Comparison of ENCODE assay signal across 40 mouse cellular contexts in the genomic region with DNA sequence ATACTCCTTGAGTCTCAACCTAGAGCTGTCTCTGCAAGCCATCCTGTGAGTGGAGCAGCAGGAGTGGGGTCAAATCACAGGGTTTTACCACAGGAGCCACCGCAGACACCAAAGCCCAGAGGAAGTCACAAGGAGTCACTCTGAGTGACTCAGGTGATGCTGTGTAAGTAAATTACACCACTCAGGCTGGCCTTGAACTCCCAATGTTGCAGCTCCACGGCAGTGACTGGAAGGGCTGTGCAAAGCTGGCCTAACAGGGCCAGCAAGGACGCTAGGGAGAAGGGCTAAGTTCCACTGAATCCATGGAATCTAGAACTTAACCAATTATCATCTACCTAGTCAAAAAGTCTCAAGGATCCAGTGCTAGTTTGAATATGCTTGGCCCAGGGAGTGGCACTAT. TPM values are rescaled to one million over a fixed set of nuclear protein-coding genes. Genes with fewer than 3 reads are reported as not detected.
"Had no signal": no experiment of that assay in that cellular context is flagged by ENCODE, and none has a peak within 500 bp of the region (broad histone marks: within the 10 kb centered on the region; RNA-seq: fewer than 3 reads in every experiment).

No protein-coding gene starts in this region.

- H3K9ac ChIP-seq: heart, embryonic 13.5 days; heart, embryonic 15.5 days; hindbrain, embryonic 13.5 days; hindbrain, embryonic 15.5 days; kidney, embryonic 15.5 days; limb, embryonic 13.5 days; limb, embryonic 15.5 days had no signal

- DNase-seq: gastrocnemius, postnatal 14 days; gastrocnemius, postnatal 36 days; heart, adult 11 months; heart, adult 2 months; heart, postnatal 14 days; heart, postnatal 36 days; kidney, adult 11 months; kidney, adult 2 months; kidney, adult 9 months; kidney, postnatal 14 days; kidney, postnatal 36 days; layer of hippocampus, adult 9-11 months; layer of hippocampus, postnatal 36 days; left cerebral cortex, postnatal 4 days had no signal

- H3K9me3 ChIP-seq: heart, embryonic 13.5 days; heart, embryonic 15.5 days; hindbrain, embryonic 13.5 days; hindbrain, embryonic 15.5 days; kidney, embryonic 15.5 days; limb, embryonic 13.5 days; limb, embryonic 15.5 days had no signal

- H3K4me1 ChIP-seq: limb, embryonic 13.5 days; limb, embryonic 15.5 days had no signal

- ATAC-seq: hindbrain, postnatal 0 days; intestine, embryonic 16.5 days had no signal

- H3K4me2 ChIP-seq: heart, embryonic 11.5 days; heart, embryonic 13.5 days; heart, embryonic 15.5 days; hindbrain, embryonic 13.5 days; hindbrain, embryonic 15.5 days; kidney, embryonic 15.5 days; limb, embryonic 13.5 days; limb, embryonic 15.5 days had no signal

- H3K27ac ChIP-seq: heart, adult 2 months; heart, embryonic 13.5 days; heart, embryonic 15.5 days; hindbrain, embryonic 13.5 days; hindbrain, embryonic 15.5 days; hindbrain, postnatal 0 days; kidney, embryonic 15.5 days; limb, embryonic 13.5 days; limb, embryonic 15.5 days had no signal

- H3K27me3 ChIP-seq: heart, embryonic 13.5 days; heart, embryonic 15.5 days; hindbrain, embryonic 13.5 days; hindbrain, embryonic 15.5 days; kidney, embryonic 15.5 days; limb, embryonic 13.5 days; limb, embryonic 15.5 days had no signal

- H3K4me3 ChIP-seq: heart, adult 2 months; heart, embryonic 13.5 days; heart, embryonic 15.5 days; hindbrain, embryonic 13.5 days; hindbrain, embryonic 15.5 days; kidney, embryonic 15.5 days; limb, embryonic 13.5 days; limb, embryonic 15.5 days had no signal

RNA-seq across cellular contexts. Expression of gene 1700061G19Rik, which starts 30.9 kb away (rescaled TPM):
- total RNA-seq: gastrocnemius, adult 18-20 months; gastrocnemius, adult 8-10 months; gastrocnemius, postnatal 14 days; gastrocnemius, postnatal 36 days; heart, adult 2 months; heart, postnatal 14 days; heart, postnatal 36 days; hematopoietic stem cell, adult 5-6 weeks; hindbrain, postnatal 0 days; left cerebral cortex, postnatal 25 days; liver, adult 2 months had no signal

RNA-seq across cellular contexts. Expression of gene Acsbg2, which starts 31.9 kb away (rescaled TPM):
- total RNA-seq: gastrocnemius, adult 18-20 months; gastrocnemius, adult 8-10 months; gastrocnemius, postnatal 14 days; gastrocnemius, postnatal 36 days; heart, adult 2 months; heart, postnatal 14 days; heart, postnatal 36 days; hematopoietic stem cell, adult 5-6 weeks; hindbrain, postnatal 0 days; layer of hippocampus, adult 18-20 months; layer of hippocampus, adult 8-10 months; layer of hippocampus, postnatal 14 days; layer of hippocampus, postnatal 36 days; left cerebral cortex, adult 18-20 months; left cerebral cortex, adult 8-10 months; left cerebral cortex, postnatal 10 days; left cerebral cortex, postnatal 25 days; left cerebral cortex, postnatal 4 days; liver, adult 2 months had no signal
- polyA plus RNA-seq: heart, embryonic 11.5 days; heart, embryonic 13.5 days; heart, embryonic 15.5 days; hindbrain, embryonic 11.5 days; hindbrain, embryonic 15.5 days; hindbrain, postnatal 0 days; intestine, embryonic 14.5 days; intestine, embryonic 16.5 days; kidney, embryonic 15.5 days; kidney, postnatal 0 days; large intestine, adult 2 months; limb, embryonic 11.5 days; limb, embryonic 13.5 days; limb, embryonic 15.5 days; liver, adult 2 months had no signal
